Mouse (Mus musculus): ENCODE results near the gene Dsn1. TPM values are rescaled to one million over a fixed set of nuclear protein-coding genes. Genes with fewer than 3 reads are reported as not detected.

The Dsn1 gene
- polyA plus RNA-seq, 1 experiment from 2014 or later: 31.6 TPM

DNA sequence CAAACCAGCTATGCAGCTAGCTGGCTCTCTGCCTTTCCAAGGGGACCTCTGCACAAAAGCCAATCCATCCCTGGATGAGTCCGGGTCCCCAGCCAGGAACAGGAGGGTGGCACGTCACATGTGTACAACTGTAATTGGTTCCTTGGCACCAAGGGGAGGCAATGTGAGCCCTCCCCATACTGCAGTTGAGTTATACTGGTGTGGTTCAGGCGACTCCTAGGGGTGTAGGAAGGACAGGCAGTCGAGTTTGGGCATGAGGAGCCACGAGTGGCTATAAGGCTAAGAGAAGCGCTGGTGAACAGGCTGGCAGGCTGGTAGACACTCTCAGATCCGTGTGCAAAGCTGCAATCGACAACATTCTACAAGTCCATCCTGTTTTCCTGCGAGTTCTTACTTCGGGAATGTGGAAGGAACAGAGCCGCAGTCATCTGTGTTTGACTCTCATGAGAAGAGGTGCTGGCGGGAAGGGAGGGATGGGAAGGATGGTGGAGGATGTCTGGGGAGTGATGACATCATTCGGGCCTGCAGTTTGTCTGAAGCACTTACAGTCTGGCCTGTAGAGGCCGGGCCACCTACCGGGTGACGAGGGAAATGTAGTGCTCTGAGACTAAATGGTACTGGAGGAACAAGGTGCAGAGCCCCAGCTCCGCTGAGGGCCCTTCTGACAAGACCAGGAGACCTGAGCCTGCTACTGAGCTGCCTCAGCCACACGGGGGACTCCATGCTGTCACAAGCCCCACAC lies 9.7 kb upstream of the Dsn1 start:
- Histone ChIP-seq H3K27me3 (no peaks in the 10 kb centered on the region), H3K4me3 (no peak overlapping the region), H3K4me2 (no peak overlapping the region), H3K9ac (no peak overlapping the region), H3K4me1 (peaks cover under 1% of the 10 kb centered on the region; the same call in 1 of the 2 replicates), H3K36me3 (peaks cover 77% of the 10 kb centered on the region), H3K9me3 (no peaks in the 10 kb centered on the region), H3K27ac (no peak overlapping the region)
- WGBS: 78% methylated on average over 18 of the region's 18 CpGs
- no peak for ATAC-seq (ENCODE audit: insufficient number of reproducible peaks, low FRiP score, low TSS enrichment, low read depth)

DNA sequence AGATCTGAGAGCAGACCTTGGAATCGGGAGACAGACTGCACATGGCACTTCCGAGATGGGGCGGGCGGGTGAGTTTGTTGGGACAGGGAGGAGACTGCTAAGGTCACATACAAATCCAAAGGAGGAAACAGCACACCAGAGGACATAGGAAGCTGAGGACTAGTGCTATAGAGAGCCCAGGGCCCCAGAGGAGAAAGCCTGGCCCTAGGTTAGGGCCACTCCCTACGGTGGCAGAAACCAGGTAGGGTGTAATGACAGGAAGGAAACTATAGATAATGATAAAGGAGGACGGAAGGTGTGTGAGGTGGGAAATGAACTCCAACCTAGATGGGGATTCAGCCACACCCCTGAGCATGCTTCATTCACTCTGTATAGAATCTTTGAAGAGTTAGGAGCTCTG lies 5.4 kb upstream of the Dsn1 start:
- H3K9ac ChIP-seq: no peak overlapping the region
- 82% methylated on average over 6 of the region's 6 CpGs for WGBS
- no peak overlapping the region for H3K27ac ChIP-seq
- H3K4me2 ChIP-seq: no peak overlapping the region
- no peak for ATAC-seq (ENCODE audit: insufficient number of reproducible peaks, low FRiP score, low TSS enrichment, low read depth)
- peaks cover 35% of the 10 kb centered on the region for H3K36me3 ChIP-seq
- H3K9me3 ChIP-seq: no peaks in the 10 kb centered on the region
- no peak overlapping the region for H3K4me3 ChIP-seq
- H3K4me1 ChIP-seq: peaks cover 17% of the 10 kb centered on the region
- H3K27me3 ChIP-seq: no peaks in the 10 kb centered on the region

DNA sequence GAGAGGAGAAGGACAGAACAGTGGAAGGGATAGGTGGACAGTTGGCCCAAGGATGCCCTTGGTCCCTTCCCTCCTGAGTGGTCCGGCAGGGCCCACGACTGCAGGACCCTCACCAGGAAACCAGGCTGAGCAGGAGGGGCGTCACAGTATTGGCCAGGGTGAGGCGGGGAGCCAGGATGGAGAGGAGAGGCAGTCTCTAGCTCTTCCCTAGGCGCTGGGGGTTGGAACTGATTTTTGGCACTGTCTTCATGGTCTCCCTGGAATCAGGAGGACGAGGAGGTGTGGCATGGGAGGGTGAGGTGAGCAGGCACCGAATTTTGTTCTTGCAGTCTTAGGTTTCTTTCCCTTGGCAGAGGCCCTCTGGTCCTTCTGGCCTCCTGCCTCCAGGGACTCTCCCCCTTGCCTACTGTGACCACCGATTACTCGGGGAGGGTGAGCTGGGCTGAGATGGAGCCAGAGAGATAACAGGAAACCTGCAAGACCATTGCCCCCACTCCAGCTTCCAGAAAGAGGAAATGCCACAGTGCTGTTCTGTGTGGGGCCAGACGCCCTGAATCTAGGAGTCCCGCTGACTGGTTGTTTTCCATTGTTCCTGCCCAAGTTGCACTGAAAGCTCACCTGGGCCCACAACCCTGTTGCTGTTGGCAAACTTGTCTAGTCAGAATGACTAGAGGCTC lies 3.8 kb upstream of the Dsn1 start:
- 33% methylated on average over 10 of the region's 11 CpGs for WGBS
- no peak overlapping the region for H3K9ac ChIP-seq

DNA sequence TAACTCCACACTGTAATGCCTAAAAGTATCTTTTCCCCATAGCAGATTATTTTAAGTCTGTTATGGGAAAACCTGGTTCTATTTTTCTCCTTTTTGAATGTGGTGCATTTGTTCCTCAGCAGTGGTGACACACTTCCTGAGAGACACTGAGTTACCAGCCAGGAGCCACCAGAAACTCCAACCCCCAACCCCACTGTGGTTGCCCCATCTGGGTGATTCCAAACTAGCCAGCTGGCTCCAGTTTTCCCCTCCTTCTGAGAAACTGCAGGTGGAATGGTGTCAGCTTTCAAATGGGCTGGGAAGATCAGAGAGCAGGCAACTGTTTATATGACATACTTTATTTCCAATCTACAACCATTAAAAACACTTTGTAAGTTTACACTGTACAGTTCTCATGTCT lies 3.2 kb upstream of the Dsn1 start:
- H3K4me1 ChIP-seq: peaks cover 31% of the 10 kb centered on the region
- peak overlapping the region; percentile 68; the same call in 1 of the 2 replicates for H3K27ac ChIP-seq
- no peak overlapping the region for H3K4me2 ChIP-seq
- H3K27me3 ChIP-seq: no peaks in the 10 kb centered on the region
- no peaks in the 10 kb centered on the region for H3K9me3 ChIP-seq
- peaks cover 17% of the 10 kb centered on the region for H3K36me3 ChIP-seq
- no peak overlapping the region for H3K9ac ChIP-seq
- no peak overlapping the region for H3K4me3 ChIP-seq
- ATAC-seq (ENCODE audit: insufficient number of reproducible peaks, low FRiP score, low TSS enrichment, low read depth): no peak

More for the DNA sequence above, 3.8 kb upstream of the Dsn1 start:
- peak overlapping the region; percentile 68; the same call in 1 of the 2 replicates for H3K27ac ChIP-seq
- H3K4me2 ChIP-seq: no peak overlapping the region
- peaks cover 19% of the 10 kb centered on the region for H3K36me3 ChIP-seq
- no peaks in the 10 kb centered on the region for H3K27me3 ChIP-seq
- peaks cover 28% of the 10 kb centered on the region for H3K4me1 ChIP-seq
- no peaks in the 10 kb centered on the region for H3K9me3 ChIP-seq
- H3K4me3 ChIP-seq: no peak overlapping the region
- ATAC-seq (ENCODE audit: insufficient number of reproducible peaks, low FRiP score, low TSS enrichment, low read depth): no peak

DNA sequence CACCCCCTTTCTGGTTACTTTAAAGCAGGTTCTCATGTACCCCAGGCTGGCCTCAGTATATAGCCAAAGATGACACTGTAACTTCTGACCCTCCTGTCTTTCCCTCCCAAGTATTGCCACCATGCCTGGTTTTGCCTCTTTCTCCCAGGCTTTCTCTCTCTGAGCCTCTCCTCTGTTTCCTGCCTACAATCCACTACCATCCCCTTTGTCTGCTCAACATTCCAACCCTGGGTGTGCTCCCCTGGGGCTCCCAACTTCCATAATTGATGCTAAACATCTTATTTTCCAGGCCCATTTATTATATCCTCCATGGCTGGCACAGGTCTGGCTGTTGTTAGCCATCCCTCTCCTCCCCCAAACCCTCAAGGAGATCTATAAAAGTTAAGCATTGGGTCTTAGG lies 1.6 kb upstream of the Dsn1 start:
- peaks cover 31% of the 10 kb centered on the region for H3K4me1 ChIP-seq
- H3K4me3 ChIP-seq: no peak overlapping the region
- no peaks in the 10 kb centered on the region for H3K27me3 ChIP-seq
- H3K36me3 ChIP-seq: peaks cover 21% of the 10 kb centered on the region
- no peak overlapping the region for H3K4me2 ChIP-seq
- ATAC-seq (ENCODE audit: insufficient number of reproducible peaks, low FRiP score, low TSS enrichment, low read depth): no peak
- no peak overlapping the region for H3K27ac ChIP-seq
- no peaks in the 10 kb centered on the region for H3K9me3 ChIP-seq
- H3K9ac ChIP-seq: no peak overlapping the region

DNA sequence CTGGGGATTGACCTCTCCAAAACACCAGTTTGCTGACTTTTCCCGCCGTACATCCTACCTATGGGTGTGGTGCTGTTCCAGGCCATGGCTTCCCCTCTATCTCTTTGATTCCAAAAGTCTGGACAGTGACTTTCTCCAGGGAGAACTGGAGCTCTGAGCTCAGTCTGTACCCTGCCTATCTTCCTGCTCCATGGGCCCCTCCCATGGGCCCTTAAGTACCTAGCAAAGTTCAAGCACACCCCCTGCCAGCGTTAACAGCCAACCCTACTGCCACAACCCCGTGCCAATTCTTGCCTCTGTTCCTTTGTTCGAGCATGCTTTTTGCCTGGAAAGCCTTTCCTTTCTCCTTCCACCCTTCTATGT lies 261 bp upstream of the Dsn1 start:
- H3K4me2 ChIP-seq: peak overlapping the region; percentile 85
- ATAC-seq (ENCODE audit: insufficient number of reproducible peaks, low FRiP score, low TSS enrichment, low read depth): peak; percentile 33; the same call in 1 of the 2 replicates
- peak overlapping the region; percentile 54 for H3K9ac ChIP-seq
- 22% methylated on average over 5 of the region's 5 CpGs for WGBS
- peak overlapping the region; percentile 83 for H3K27ac ChIP-seq
- H3K4me1 ChIP-seq: peaks cover 31% of the 10 kb centered on the region
- H3K36me3 ChIP-seq: peaks cover 20% of the 10 kb centered on the region; the same call in 1 of the 2 replicates
- H3K9me3 ChIP-seq: no peaks in the 10 kb centered on the region
- peak overlapping the region; percentile 63 for H3K4me3 ChIP-seq
- no peaks in the 10 kb centered on the region for H3K27me3 ChIP-seq

DNA sequence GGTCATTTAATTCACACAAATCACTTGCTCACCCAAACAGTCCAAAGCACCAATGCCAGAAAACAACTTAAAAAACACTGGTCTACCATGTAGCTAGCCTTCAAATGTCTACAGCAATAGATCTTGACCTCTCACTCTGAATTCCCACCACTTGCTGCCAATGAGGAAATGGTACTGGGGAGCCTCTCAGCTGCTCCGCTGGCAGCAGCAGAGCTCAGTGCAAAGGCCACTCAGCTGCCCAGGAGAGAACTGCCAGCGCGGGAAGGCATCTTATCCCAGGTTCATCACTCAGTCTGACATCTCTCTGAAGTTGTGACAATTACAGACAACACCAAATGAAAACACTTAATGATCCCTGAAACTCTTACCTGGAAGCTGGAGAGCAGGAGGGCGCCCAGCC lies 4.6 kb downstream of the Dsn1 start:
- Histone ChIP-seq H3K4me3 (no peak overlapping the region), H3K4me2 (no peak overlapping the region), H3K27me3 (no peaks in the 10 kb centered on the region), H3K9me3 (no peaks in the 10 kb centered on the region), H3K36me3 (peaks cover 51% of the 10 kb centered on the region), H3K4me1 (peaks cover 13% of the 10 kb centered on the region), H3K27ac (no peak overlapping the region), H3K9ac (no peak overlapping the region)
- WGBS: 88% methylated on average over 4 of the region's 4 CpGs
- no peak for ATAC-seq (ENCODE audit: insufficient number of reproducible peaks, low FRiP score, low TSS enrichment, low read depth)

DNA sequence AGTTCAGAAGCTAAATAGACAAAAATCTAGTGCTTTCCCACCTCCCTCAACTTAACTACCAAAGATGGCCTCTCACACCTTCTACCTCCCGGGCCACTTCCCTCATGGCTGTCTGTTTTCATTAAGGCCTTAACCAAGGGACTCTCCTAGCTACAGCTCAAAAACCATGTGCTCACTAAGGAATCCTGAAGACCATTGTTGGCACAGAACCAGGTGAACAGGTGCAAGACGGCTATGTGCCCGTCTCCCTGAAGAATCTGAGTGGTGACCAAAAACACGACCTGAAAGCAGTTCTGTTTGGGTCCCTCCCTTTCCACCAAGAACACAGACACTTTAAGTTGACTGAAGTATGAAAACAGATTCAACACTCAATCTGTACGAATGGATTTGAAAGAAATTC lies 8.7 kb downstream of the Dsn1 start:
- no peak overlapping the region for H3K4me2 ChIP-seq
- H3K9me3 ChIP-seq: no peaks in the 10 kb centered on the region
- no peak overlapping the region for H3K9ac ChIP-seq
- no peak overlapping the region for H3K27ac ChIP-seq
- no peaks in the 10 kb centered on the region for H3K27me3 ChIP-seq
- H3K4me1 ChIP-seq: no peaks in the 10 kb centered on the region
- H3K36me3 ChIP-seq: peaks cover 62% of the 10 kb centered on the region
- 81% methylated on average over 5 of the region's 5 CpGs for WGBS
- no peak overlapping the region for H3K4me3 ChIP-seq
- ATAC-seq (ENCODE audit: insufficient number of reproducible peaks, low FRiP score, low TSS enrichment, low read depth): no peak

DNA sequence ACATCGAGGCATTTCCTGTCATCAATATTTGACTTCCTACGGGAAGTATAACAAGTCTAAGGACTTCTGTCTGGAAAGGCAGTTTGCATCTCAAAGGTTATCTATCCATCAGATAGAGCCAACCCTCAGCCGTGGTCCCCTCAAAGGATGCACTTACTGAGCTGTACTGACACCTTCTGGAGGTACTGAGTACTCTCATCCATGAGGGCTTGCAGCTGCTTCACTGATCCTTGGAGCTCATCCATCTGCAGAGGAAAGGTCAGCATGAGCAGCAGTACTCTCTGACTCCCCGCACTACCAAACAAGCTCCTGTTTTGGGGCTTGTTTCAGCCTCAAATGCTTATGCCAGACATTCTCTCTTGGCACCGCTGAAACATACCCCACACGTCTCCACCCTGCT lies 10.4 kb downstream of the Dsn1 start:
- Histone ChIP-seq H3K27me3 (no peaks in the 10 kb centered on the region), H3K36me3 (peaks cover 58% of the 10 kb centered on the region), H3K9me3 (no peaks in the 10 kb centered on the region), H3K9ac (no peak overlapping the region), H3K27ac (no peak overlapping the region), H3K4me3 (no peak overlapping the region), H3K4me1 (no peaks in the 10 kb centered on the region), H3K4me2 (no peak overlapping the region)
- ATAC-seq (ENCODE audit: insufficient number of reproducible peaks, low FRiP score, low TSS enrichment, low read depth): no peak
- WGBS: 65% methylated on average over 6 of the region's 6 CpGs

DNA sequence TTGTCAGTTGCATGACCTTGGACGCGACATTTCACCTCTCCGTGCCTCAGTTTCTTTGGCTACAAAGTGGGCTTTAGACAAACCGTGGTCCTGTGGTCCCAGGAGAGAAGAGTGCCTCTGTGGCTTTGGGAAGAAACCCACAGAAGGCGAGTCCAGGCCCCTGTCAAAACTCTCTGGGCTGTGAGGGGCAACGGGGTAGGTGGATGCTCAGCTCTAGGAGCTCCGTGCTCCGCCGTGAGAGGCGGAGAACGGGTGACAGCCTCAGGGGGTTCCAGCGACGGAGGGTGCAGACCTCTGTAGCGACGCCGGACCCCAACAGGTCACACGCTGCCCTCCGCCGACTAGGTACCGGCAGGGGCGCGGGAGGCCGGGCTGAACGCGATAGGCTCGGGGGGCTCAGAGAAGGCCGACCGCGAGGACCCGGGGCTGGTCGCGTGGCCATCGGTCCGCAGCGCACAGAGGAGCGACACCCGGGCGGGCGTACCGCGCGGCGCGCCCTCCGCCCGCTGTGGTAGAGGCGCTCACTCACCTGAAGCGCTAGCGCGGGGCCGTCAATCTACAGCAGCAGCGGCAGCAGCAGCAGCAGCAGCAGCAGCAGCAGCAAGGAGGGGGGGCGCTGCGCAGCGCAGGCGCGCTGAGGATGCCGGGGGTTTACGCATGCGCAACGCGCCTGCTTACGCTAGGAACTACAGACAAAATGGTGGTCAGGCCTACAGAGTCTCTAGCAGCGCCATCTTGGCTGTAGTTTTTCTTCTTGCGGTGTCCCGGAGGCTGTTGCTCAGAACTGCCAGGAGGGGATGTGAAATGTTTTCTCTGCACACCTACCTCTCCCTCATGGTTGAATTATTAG lies 15.3 kb downstream of the Dsn1 start, which contains the start of gene Ndrg3:
Gene Ndrg3 (minus strand): TSS at position 587 of the 850 bp plus-strand sequence.
- Histone ChIP-seq H3K36me3 (peaks cover 21% of the 10 kb centered on the region), H3K27ac (peak within 1 kb of the TSS; percentile 78), H3K4me1 (peaks cover 9% of the 10 kb centered on the region), H3K27me3 (no peaks in the 10 kb centered on the region), H3K4me3 (peak within 1 kb of the TSS; percentile 81), H3K9me3 (no peaks in the 10 kb centered on the region), H3K4me2 (peak within 1 kb of the TSS; percentile 76), H3K9ac (peak within 1 kb of the TSS; percentile 76)
- WGBS: under 1% methylated on average over 65 of the region's 66 CpGs
- ATAC-seq (ENCODE audit: insufficient number of reproducible peaks, low FRiP score, low TSS enrichment, low read depth): peak; percentile 94

DNA sequence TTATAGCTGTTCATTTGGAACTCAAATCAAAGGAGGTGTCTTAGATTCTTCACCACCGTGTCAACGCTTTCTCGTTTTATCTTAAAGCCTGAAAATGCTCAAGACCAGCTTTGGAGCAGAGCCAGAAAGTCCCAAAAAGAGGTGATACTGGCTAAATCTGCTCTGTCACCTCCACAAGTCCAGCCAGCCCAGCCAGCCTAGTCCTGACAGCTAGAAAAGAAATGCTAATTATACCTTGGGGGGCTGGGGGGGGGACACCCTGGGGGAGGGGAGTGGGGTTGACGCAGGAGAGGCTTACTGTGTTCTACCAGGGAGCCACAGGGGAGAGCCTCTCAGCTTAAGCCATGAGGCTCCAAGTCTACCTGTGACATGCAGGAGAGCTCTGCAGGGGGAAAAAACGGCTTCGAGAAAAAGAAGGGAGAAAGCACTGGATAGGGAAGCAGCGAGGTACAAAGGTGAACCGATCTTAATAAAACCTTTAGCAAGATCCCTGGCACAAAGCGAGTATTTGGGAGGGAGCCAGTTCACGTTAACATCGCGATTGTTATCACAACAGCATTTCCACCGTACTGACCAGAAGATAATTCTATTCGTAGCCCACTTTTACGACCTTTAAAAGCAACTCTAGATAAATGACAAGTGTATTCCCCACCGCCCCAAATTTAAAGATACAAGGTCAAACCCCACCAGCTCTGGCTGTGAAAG lies 16.1 kb downstream of the Dsn1 start:
- no peaks in the 10 kb centered on the region for H3K9me3 ChIP-seq
- ATAC-seq (ENCODE audit: insufficient number of reproducible peaks, low FRiP score, low TSS enrichment, low read depth): no peak
- WGBS: 4% methylated on average over 16 of the region's 16 CpGs

More for the DNA sequence above, 16.1 kb downstream of the Dsn1 start:
- Histone ChIP-seq H3K4me3 (peak overlapping the region; percentile 81), H3K4me2 (peak overlapping the region; percentile 76), H3K4me1 (peaks cover 9% of the 10 kb centered on the region), H3K36me3 (peaks cover 14% of the 10 kb centered on the region), H3K27me3 (no peaks in the 10 kb centered on the region), H3K27ac (no peak overlapping the region), H3K9ac (peak overlapping the region; percentile 76)

All from limb, embryonic 15.5 days (tissue).